Mouse (Mus musculus) kidney, postnatal 4 days (tissue): ENCODE measurements around the gene Ypel3.
"Not testable (repeated sequence)": the region's sequence is repeated elsewhere in the genome, so short reads cannot be mapped to it uniquely, and the experiment has no call there.

Experiments used
- DNase-seq, 2 experiments: peaks; one replicate each; pipeline ENCODE4 v3.0.0; 2021; ENCODE audit warnings: mixed read lengths in 2 of 2

Gene Ypel3

GRCm38 (mm10) chr7:126776598-126777057 lies at the start of gene Ypel3:
Gene Ypel3, plus strand, starts transcription at chr7:126776955.
- DNase-seq = peak; percentile 96 to 98

- DNase-seq = not testable (repeated sequence)
Measured at GRCm38 (mm10) chr7:126730256-126730789, 46.4 kb upstream of the Ypel3 start.

- DNase-seq = no peak
Measured at GRCm38 (mm10) chr7:126736122-126736521, 40.6 kb upstream of the Ypel3 start.

- DNase-seq = no peak
Measured at GRCm38 (mm10) chr7:126739551-126739950, 37.2 kb upstream of the Ypel3 start.

- DNase-seq = no peak
Measured at GRCm38 (mm10) chr7:126740132-126740735, 36.5 kb upstream of the Ypel3 start.

GRCm38 (mm10) chr7:126740977-126741376 lies 35.8 kb upstream of the Ypel3 start:
- DNase-seq = no peak

GRCm38 (mm10) chr7:126741452-126741851 lies 35.3 kb upstream of the Ypel3 start:
- no peak for DNase-seq

GRCm38 (mm10) chr7:126741964-126742482 lies 34.7 kb upstream of the Ypel3 start:
- DNase-seq = no peak

- DNase-seq = no peak
Measured at GRCm38 (mm10) chr7:126746066-126746465, 30.7 kb upstream of the Ypel3 start.

- peak in 1 of 2 experiments; percentile 18 for DNase-seq
Measured at GRCm38 (mm10) chr7:126746798-126747197, 30.0 kb upstream of the Ypel3 start.

- no peak for DNase-seq
Measured at GRCm38 (mm10) chr7:126748824-126749223, 27.9 kb upstream of the Ypel3 start.

GRCm38 (mm10) chr7:126749582-126750343 lies 27.0 kb upstream of the Ypel3 start:
- DNase-seq = no peak

GRCm38 (mm10) chr7:126754866-126755265 lies 21.9 kb upstream of the Ypel3 start:
- DNase-seq = peak; percentile 83 to 91

GRCm38 (mm10) chr7:126758539-126758938 lies 18.2 kb upstream of the Ypel3 start:
- DNase-seq = no peak

- DNase-seq = peak; percentile 91 to 95
Measured at GRCm38 (mm10) chr7:126759050-126759671, 17.6 kb upstream of the Ypel3 start, which contains the start of gene Mapk3. Gene Mapk3, plus strand, starts transcription at chr7:126759601.

- no peak for DNase-seq
Measured at GRCm38 (mm10) chr7:126759672-126760390, 16.9 kb upstream of the Ypel3 start.

- DNase-seq = peak; percentile 76 to 84
Measured at GRCm38 (mm10) chr7:126760391-126760802, 16.4 kb upstream of the Ypel3 start.

GRCm38 (mm10) chr7:126760956-126761355 lies 15.8 kb upstream of the Ypel3 start:
- DNase-seq = no peak

GRCm38 (mm10) chr7:126761529-126762067 lies 15.2 kb upstream of the Ypel3 start:
- DNase-seq = no peak

GRCm38 (mm10) chr7:126762471-126763008 lies 14.2 kb upstream of the Ypel3 start:
- DNase-seq = no peak

- no peak for DNase-seq
Measured at GRCm38 (mm10) chr7:126765540-126765939, 11.2 kb upstream of the Ypel3 start.

- peak; percentile 44 to 71 for DNase-seq
Measured at GRCm38 (mm10) chr7:126766201-126766600, 10.6 kb upstream of the Ypel3 start, which contains the start of gene Gdpd3. Gene Gdpd3, plus strand, starts transcription at chr7:126766334.
